Mouse (Mus musculus) embryonic facial prominence, embryonic 13.5 days (tissue): ENCODE results near the gene Gmppa. TPM values are rescaled to one million over a fixed set of nuclear protein-coding genes. Genes with fewer than 3 reads are reported as not detected.
A peak's percentile ranks its signal among the peaks of the same experiment; 100 is the strongest.

Experiments
- ATAC-seq: fragments of 200-750 bp; cut with Nextera tagmentation; 2 replicates; pipeline ENCODE4 v1.8.0; 2017; ENCODE audit warnings: low read depth; ENCODE audit not compliant: insufficient number of reproducible peaks, insufficient read depth, low FRiP score, low TSS enrichment
- H3K27ac ChIP-seq: fragments of 300-500 bp; sonication (generic); 2 replicates; pipeline ENCODE4 v1.5.1; 2015; ENCODE audit warnings: moderate library complexity, mild to moderate bottlenecking, inconsistent platforms
- H3K27me3 ChIP-seq: fragments of 300-500 bp; sonication (generic); 2 replicates; pipeline ENCODE4 v1.6.1; 2015; ENCODE audit warnings: mild to moderate bottlenecking, inconsistent platforms
- H3K36me3 ChIP-seq: fragments of 300-500 bp; sonication (generic); 2 replicates; pipeline ENCODE4 v1.6.1; 2015; ENCODE audit warnings: mild to moderate bottlenecking, inconsistent platforms
- H3K4me1 ChIP-seq: fragments of 300-500 bp; sonication (generic); 2 replicates; pipeline ENCODE4 v1.6.1; 2015; ENCODE audit warnings: inconsistent platforms
- H3K4me2 ChIP-seq: fragments of 300-500 bp; sonication (generic); 2 replicates; pipeline ENCODE4 v1.6.1; 2015; ENCODE audit warnings: moderate library complexity, mild to moderate bottlenecking, inconsistent platforms
- H3K4me3 ChIP-seq: fragments of 300-500 bp; sonication (generic); 2 replicates; pipeline ENCODE4 v1.5.1; 2015; ENCODE audit warnings: mild to moderate bottlenecking, inconsistent platforms
- H3K9ac ChIP-seq: fragments of 300-500 bp; sonication (generic); 2 replicates; pipeline ENCODE4 v1.6.1; 2015; ENCODE audit warnings: mild to moderate bottlenecking, inconsistent platforms
- H3K9me3 ChIP-seq: fragments of 300-500 bp; sonication (generic); 2 replicates; pipeline ENCODE4 v1.6.1; 2016; ENCODE audit warnings: inconsistent platforms
- whole genome bisulfite sequencing: fragments of 180-500 bp; shearing (Covaris S2); methylation state at CpG from one replicate; pipeline ENCODE4 v1.1.7; 2015; ENCODE audit warnings: mixed read lengths; 5-methylcytosine and 5-hydroxymethylcytosine counted together
- polyA plus RNA-seq: library from polyadenylated mRNA; unstranded; fragments of >200 nt; fragmentation: Nextera tagmentation; extraction: Ambion mirVana; gene quantifications from 2 replicates; pipeline ENCODE4 v1.2.1, GENCODE M21; 2015

Gmppa gene
- polyA plus RNA-seq, 1 experiment from 2014 or later, result 74.2 TPM

DNA sequence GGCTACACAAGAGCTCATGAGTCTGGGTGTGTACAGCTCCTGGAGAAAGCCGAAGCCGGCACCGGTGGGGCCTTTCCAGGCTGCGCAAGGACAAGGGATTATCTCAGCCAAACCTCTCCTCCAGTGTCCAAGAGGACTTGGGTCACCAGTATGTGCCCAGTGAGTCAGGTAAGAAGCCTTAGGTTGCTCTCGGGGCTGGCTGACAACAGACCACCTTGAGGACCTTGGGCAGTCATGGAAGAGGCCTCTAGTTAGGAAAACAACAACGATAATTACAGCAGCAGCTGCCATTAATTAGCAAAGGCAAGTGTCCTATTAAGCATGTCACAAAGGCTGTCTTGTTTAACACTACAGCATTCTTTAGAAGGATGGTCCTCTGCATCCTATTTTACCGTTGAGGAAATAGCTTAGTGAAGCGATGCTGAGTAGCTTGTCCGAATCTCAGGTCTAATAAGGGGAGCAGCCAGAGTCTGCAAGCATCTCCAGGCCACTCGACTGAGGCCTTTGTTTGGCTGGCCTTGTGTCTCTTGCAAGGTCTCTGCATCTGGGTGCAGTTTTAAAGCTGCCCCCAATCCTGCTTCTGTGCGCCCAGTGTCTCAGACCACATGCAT is 11.8 kb upstream of the Gmppa start:
- Histone ChIP-seq H3K9me3 (no peaks in the 10 kb centered on the region), H3K36me3 (peaks cover 10% of the 10 kb centered on the region; the same call in 1 of the 2 replicates), H3K4me2 (no peak overlapping the region), H3K4me3 (no peak overlapping the region), H3K27me3 (peaks cover 58% of the 10 kb centered on the region), H3K9ac (no peak overlapping the region), H3K4me1 (peaks cover 22% of the 10 kb centered on the region), H3K27ac (no peak overlapping the region)
- ATAC-seq, result no peak
- 30% methylated on average over 11 of the region's 11 CpGs for WGBS

DNA sequence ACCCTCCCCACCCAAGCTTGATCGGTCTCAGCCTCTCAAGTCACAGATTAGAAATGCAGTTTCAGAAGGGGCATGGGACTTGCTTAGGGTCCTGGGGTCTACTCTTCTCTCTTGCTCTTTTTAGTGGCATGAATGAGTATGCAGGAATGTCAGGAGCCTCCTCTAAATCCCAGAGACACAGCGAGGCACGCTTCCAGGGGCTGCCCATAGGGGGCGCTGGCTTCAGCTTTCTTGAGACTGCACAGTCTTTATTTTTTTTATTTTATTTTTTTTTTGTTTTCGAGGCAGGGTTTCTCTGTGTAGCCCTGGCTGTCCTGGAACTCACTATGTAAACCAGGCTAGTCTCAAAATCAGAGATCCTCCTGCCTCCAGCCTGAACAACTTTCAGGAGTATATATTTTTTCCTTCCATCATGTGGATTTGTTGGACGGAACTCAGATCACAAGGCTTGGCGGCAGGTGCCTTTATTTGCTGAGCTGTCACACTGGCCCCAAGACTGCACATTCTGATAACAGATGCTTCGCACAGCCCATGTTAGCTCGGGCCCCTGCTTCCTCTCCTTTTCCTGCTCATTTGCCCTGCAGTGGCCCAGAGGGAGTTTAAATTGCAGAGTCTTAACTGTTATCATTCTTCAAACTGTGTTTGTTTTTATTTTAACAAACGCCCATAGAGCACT is 9.8 kb upstream of the Gmppa start:
- peaks cover 64% of the 10 kb centered on the region for H3K27me3 ChIP-seq
- H3K4me1 ChIP-seq, result peaks cover 27% of the 10 kb centered on the region
- no peaks in the 10 kb centered on the region for H3K9me3 ChIP-seq
- no peak overlapping the region for H3K27ac ChIP-seq
- WGBS, result 27% methylated on average over 10 of the region's 10 CpGs
- ATAC-seq, result no peak
- H3K4me3 ChIP-seq, result no peak overlapping the region
- peaks cover 10% of the 10 kb centered on the region; the same call in 1 of the 2 replicates for H3K36me3 ChIP-seq
- H3K4me2 ChIP-seq, result no peak overlapping the region
- no peak overlapping the region for H3K9ac ChIP-seq

DNA sequence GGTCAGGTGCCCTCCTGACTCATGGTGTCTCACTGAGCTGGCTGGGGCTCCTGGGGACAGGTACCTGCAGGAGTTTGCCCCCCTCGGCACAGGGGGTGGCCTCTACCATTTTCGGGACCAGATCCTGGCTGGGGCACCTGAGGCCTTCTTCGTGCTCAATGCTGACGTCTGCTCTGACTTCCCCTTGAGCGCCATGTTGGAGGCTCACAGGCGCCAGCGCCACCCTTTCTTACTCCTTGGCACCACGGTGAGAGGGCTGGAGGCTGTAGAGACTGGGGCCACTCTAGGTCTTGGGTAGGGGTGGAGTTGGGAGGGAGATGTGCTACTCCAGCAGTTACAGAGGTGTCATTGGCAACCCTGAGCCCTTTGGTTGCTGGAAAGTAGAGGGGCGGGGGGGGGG is 3.1 kb downstream of the Gmppa start:
- 0 out of 2 replicates have a peak, but pooled peaks cover 5% of the 10 kb centered on the region for H3K27me3 ChIP-seq
- H3K4me1 ChIP-seq, result peaks cover 30% of the 10 kb centered on the region
- H3K36me3 ChIP-seq, result peaks cover 19% of the 10 kb centered on the region
- no peak overlapping the region for H3K4me2 ChIP-seq
- H3K9me3 ChIP-seq, result no peaks in the 10 kb centered on the region
- no peak overlapping the region for H3K27ac ChIP-seq
- ATAC-seq, result no peak
- WGBS, result 80% methylated on average over 8 of the region's 9 CpGs
- H3K9ac ChIP-seq, result no peak overlapping the region
- no peak overlapping the region for H3K4me3 ChIP-seq

DNA sequence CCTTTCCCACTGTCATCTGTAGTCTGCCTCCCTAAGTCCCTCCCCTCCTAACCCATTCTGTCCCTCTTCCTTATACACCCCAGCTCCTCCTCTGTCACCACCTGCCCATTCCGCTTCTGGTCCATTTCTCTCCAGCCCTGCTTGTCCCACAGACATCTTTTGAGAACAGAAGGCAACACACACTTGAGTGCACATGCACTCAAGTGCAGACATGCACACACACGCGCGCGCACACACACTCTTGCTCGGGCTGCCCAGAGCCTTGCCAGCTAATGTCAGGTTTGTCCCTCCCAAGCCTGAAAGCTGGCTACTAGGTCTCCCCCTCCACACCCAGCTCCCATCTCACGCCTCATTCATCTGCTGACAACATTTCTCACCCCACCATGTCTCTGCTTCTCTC is 4.9 kb downstream of the Gmppa start:
- H3K27me3 ChIP-seq, result peaks cover 18% of the 10 kb centered on the region
- peaks cover 19% of the 10 kb centered on the region for H3K36me3 ChIP-seq
- no peak overlapping the region for H3K27ac ChIP-seq
- no peak overlapping the region for H3K4me2 ChIP-seq
- ATAC-seq, result no peak
- H3K9me3 ChIP-seq, result no peaks in the 10 kb centered on the region
- H3K4me3 ChIP-seq, result no peak overlapping the region
- WGBS, result 95% methylated on average over 7 of the region's 7 CpGs
- no peak overlapping the region for H3K9ac ChIP-seq
- H3K4me1 ChIP-seq, result peaks cover 45% of the 10 kb centered on the region

DNA sequence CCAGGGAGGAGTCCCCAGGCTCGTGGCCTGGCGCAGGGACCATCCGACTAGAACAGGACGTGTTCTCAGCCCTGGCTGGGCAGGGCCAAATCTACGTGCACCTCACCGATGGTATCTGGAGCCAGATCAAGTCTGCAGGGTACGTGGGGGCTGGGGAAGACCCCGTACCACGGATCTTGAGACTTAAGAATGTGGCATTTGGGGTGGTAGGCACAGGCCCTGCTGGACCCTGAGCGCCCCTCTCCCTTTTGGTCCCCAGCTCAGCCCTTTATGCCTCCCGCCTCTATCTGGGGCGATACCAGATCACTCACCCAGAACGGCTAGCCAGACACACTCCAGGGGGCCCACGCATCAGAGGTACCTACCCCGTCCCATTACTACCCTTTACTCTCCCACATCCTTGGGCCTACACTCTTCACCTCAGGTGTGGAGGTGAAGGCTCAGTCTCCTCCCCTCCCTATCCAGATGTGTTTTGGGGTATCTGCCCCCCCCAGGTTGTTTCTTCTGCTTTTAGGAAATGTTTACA is 5.8 kb downstream of the Gmppa start:
- no peak for ATAC-seq
- Histone ChIP-seq H3K9ac (no peak overlapping the region), H3K4me2 (no peak overlapping the region), H3K4me1 (peaks cover 50% of the 10 kb centered on the region), H3K4me3 (no peak overlapping the region), H3K36me3 (peaks cover 19% of the 10 kb centered on the region), H3K27me3 (peaks cover 25% of the 10 kb centered on the region), H3K9me3 (no peaks in the 10 kb centered on the region), H3K27ac (no peak overlapping the region)
- 86% methylated on average over 15 of the region's 15 CpGs for WGBS

DNA sequence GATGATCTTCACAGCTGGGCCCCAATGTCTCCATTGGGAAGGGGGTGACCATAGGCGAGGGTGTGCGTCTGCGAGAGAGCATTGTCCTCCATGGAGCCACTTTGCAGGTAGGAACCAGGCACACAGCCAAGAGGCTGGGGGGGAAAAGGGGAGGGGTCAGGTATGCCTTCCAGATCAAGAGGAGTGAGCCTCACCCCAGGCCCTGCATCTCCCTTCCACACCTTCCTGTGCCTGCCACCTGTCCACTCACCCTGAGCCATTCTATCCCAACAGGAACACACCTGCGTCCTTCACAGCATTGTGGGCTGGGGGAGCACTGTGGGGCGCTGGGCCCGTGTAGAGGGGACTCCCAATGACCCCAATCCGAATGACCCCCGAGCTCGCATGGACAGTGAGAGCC is 6.4 kb downstream of the Gmppa start:
- no peaks in the 10 kb centered on the region for H3K9me3 ChIP-seq
- peaks cover 32% of the 10 kb centered on the region for H3K27me3 ChIP-seq
- WGBS, result 81% methylated on average over 9 of the region's 9 CpGs
- ATAC-seq, result no peak
- H3K36me3 ChIP-seq, result peaks cover 19% of the 10 kb centered on the region
- H3K4me2 ChIP-seq, result no peak overlapping the region
- peaks cover 50% of the 10 kb centered on the region for H3K4me1 ChIP-seq
- H3K27ac ChIP-seq, result no peak overlapping the region
- no peak overlapping the region for H3K4me3 ChIP-seq
- H3K9ac ChIP-seq, result no peak overlapping the region

DNA sequence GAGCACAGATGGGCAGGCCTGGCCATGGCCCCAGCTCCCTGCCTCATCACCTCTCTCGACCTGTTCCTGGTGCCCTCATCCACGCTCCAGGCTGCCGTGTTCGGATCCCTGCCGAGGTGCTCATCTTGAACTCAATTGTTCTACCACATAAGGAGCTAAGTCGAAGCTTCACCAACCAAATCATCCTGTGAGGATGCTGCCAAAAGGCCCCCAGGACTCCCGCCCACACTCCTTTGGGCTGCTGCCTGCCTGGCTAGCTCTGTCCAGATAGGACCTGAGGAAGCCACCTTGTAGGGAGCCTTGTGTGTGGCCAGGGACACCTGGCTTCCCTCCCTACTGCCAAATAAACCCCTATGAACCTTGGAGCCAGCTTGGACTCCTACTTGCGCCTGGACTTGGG is 7.1 kb downstream of the Gmppa start:
- H3K9ac ChIP-seq, result no peak overlapping the region
- no peak for ATAC-seq
- H3K4me3 ChIP-seq, result no peak overlapping the region
- peaks cover 38% of the 10 kb centered on the region for H3K27me3 ChIP-seq
- H3K4me2 ChIP-seq, result no peak overlapping the region
- peaks cover 51% of the 10 kb centered on the region for H3K4me1 ChIP-seq
- WGBS, result 48% methylated on average over 8 of the region's 8 CpGs
- no peaks in the 10 kb centered on the region for H3K9me3 ChIP-seq
- H3K36me3 ChIP-seq, result peaks cover 19% of the 10 kb centered on the region
- H3K27ac ChIP-seq, result no peak overlapping the region

DNA sequence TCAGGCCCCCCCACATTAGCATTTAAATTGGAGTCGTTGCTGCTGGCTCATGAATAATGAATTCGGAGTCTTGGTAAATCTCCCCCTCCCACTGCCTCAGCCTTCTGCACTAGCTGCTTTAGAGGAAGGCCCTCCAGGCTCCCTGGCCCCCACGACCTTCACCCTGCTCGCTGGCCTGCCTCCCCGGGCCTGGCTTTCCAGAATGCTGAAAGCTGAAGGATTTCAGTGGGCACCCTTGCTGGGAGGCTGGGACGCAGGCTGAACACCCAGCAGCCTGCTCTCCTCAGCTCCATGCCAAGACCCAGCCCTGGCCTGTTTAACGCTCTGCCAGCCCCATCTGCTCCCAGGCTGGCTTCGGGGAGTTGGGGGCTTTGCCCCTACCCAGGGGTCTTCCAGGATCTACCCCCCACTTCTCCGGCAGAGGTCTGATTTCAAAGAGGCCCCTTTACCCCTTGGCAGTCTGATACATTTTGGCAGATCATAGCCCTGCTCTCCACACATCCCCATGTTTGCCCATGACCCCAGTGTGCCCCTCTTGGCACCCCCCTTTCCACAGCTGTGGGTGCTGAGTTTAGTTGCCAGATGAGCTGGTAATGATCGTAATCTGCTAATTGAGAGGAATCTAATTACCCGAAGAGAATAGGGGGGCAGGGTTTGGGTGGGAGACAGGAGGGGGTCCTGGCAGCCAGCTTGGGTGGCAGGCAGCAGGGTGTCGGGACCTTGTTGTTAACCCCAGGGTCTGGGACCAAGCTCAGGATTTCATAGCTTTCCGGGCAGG is 7.7 kb downstream of the Gmppa start:
- WGBS, result 27% methylated on average over 13 of the region's 13 CpGs
- peak overlapping the region; percentile 28; the same call in 1 of the 2 replicates for H3K27ac ChIP-seq

DNA sequence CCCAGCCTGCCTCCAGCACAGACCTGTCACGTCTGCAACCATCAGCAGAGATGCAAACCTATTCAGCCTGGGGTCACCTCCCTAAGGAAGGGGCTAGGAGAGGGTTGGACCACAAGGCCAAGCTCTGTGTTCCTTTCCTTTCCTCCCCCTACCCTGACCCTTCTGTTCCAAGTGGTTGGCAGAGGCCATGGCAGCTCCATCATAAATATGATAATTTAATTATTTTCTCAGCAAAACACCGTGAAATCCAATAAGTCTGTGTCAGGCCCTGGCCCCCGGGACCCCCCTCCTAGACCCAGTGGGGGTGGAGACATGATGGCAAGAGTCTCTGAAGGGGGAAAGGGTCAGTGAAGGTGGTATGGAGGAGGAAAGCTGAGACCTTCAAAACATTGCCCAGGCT is 8.5 kb downstream of the Gmppa start:
- Histone ChIP-seq H3K4me2 (no peak overlapping the region), H3K9me3 (no peaks in the 10 kb centered on the region), H3K9ac (no peak overlapping the region), H3K27ac (no peak overlapping the region), H3K27me3 (peaks cover 52% of the 10 kb centered on the region), H3K36me3 (peaks cover 19% of the 10 kb centered on the region), H3K4me1 (peaks cover 64% of the 10 kb centered on the region), H3K4me3 (no peak overlapping the region)
- 24% methylated on average over 3 of the region's 3 CpGs for WGBS
- ATAC-seq, result no peak

More for the DNA sequence above, 7.7 kb downstream of the Gmppa start:
- peaks cover 19% of the 10 kb centered on the region for H3K36me3 ChIP-seq
- H3K4me2 ChIP-seq, result no peak overlapping the region
- H3K9ac ChIP-seq, result peak overlapping the region; percentile 46; the same call in 1 of the 2 replicates
- no peak overlapping the region for H3K4me3 ChIP-seq
- H3K4me1 ChIP-seq, result peaks cover 57% of the 10 kb centered on the region
- H3K27me3 ChIP-seq, result peaks cover 45% of the 10 kb centered on the region
- H3K9me3 ChIP-seq, result no peaks in the 10 kb centered on the region
- no peak for ATAC-seq

DNA sequence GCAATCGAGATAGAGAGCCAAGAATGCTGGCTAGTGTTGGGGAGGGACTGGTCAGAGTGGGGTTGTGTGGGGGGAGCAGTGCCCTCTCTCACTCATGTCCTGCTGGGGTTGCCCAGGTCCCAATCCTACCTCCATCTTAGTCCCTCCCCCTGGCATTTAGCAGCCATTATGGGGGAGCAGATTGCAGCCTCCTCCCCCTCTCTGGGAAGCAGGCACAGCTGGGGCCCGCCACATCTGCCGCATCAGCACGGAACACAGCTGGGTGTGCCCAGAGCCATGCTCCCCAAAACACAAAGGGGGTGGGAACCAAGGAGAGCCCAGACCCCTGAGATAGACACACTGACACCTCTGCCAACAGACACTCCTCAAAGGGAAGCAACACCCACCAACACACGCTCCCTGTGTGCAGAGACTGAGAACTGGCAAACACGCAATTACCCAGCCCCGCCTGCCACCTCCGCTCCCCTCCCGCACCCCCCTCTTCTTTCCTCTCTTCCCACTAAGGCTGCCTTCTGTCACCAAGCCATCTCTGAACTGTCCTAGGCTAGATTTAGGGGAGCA is 9.5 kb downstream of the Gmppa start:
- WGBS, result 8% methylated on average over 9 of the region's 9 CpGs
- no peaks in the 10 kb centered on the region for H3K9me3 ChIP-seq
- H3K27me3 ChIP-seq, result peaks cover 62% of the 10 kb centered on the region
- no peak overlapping the region for H3K4me3 ChIP-seq
- peaks cover 17% of the 10 kb centered on the region for H3K36me3 ChIP-seq
- H3K27ac ChIP-seq, result no peak overlapping the region
- peaks cover 74% of the 10 kb centered on the region for H3K4me1 ChIP-seq
- H3K9ac ChIP-seq, result no peak overlapping the region
- peak; percentile 34; the same call in 1 of the 2 replicates for ATAC-seq
- peak overlapping the region; percentile 44 for H3K4me2 ChIP-seq
